Mouse (Mus musculus) cerebellum, adult (tissue): ENCODE data around the gene Sept6.
A peak's percentile ranks its signal among the peaks of the same experiment; 100 is the strongest.
"Not testable (repeated sequence)": the region's sequence is repeated elsewhere in the genome, so short reads cannot be mapped to it uniquely, and the experiment has no call there.

Experiments used
- ATAC-seq: cut with Nextera tagmentation; 2 replicates; pipeline ENCODE4 v1.9.2; 2017; ENCODE audit warnings: mild to moderate bottlenecking, moderate library complexity, mixed read lengths; ENCODE audit not compliant: insufficient number of reproducible peaks, low FRiP score, low TSS enrichment

Gene Sept6

DNA sequence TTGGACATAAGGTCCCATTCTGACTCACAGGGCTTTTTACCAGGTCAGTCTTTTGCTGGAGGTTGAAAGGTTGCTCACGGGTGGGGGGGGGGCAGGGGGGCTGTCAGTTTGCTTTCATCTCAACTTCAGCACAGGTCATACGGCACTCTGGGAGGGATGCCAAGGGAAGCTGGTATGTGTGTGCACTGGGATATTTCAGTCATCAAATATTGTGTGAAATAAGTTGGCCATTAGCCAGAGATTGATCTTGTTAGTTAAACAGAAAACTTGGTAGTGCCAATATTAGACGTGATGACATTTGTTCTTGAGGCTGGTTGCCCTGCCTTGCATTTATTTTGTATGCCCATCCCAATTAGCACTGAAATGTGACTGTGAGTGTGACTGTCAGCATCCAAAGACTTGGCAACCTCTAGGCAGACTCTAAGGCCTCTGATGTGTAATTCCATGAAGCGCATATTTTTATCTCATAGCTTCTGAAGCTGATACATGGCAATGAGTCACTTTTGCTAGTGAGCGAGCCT, 18.6 kb downstream of the Sept6 start:
- ATAC-seq: no peak

GRCm38 (mm10) chrX:36971156-36971555, 20.4 kb downstream of the Sept6 start:
- ATAC-seq: no peak

GRCm38 (mm10) chrX:36969501-36969900, 22.1 kb downstream of the Sept6 start:
- ATAC-seq: no peak

- no peak for ATAC-seq
Observed at GRCm38 (mm10) chrX:36956674-36957073, 34.9 kb downstream of the Sept6 start.

DNA sequence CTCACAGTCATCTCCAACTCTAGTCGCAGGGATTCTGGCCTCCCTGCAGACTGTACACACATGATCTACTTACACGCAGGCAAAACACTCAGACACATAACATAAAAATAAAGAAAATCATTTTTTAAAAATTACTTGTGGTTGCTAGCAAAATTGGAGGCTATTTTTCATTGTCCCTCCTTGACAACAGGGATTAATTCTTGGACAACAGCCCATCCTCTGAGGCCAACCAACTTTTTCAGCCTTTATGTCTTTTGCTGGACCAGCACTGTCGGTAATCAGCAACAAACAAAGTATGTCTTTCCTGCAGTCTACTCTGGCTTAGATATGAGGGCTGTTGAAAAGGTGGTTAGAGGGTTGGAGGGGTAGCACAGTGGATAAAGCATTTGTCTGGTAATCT, 50.5 kb downstream of the Sept6 start:
- no peak for ATAC-seq

GRCm38 (mm10) chrX:36939806-36940413, 51.7 kb downstream of the Sept6 start:
- ATAC-seq: peak; percentile 36; the same call in 1 of the 2 replicates

GRCm38 (mm10) chrX:36935326-36935966, 56.1 kb downstream of the Sept6 start:
- ATAC-seq: no peak

DNA sequence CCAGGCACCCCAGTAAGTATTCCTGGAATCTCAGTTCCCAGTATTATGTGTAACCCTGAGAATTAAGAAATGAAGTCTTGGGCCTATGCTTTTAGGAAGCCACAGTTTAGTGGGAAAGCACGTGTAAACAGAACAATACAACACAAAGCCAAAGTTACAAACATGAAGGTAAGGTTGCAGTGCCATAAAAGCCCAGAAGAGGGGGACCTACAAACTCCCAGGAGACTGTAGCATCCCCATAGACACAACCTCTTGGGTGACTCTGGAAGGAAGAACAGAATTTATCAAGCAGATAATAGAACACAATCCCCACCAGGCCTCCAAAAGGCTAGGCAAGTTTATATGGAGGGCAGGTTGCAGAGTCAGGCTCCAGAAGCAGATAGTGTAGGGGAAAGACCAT, 61.0 kb downstream of the Sept6 start:
- no peak for ATAC-seq

DNA sequence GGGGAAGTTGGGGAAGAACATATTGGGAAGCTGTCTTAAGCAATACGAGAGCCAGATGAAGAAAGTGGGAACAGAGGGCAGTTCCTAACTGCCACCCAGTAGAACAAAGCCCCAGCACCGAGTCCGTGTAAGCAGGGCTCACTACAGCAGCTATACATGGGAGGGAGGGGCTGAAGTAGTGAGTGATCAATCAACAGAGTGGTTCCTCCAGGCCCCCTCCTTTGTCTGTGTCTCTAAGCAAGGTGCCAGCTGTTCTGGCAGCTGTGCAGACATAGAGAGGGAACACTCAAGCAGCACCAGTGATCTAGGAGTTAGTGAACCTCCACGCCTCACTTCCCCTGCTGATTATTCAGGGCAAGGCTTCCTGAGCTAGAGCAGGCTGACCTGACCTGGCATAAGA, 61.9 kb downstream of the Sept6 start:
- ATAC-seq: no peak

DNA sequence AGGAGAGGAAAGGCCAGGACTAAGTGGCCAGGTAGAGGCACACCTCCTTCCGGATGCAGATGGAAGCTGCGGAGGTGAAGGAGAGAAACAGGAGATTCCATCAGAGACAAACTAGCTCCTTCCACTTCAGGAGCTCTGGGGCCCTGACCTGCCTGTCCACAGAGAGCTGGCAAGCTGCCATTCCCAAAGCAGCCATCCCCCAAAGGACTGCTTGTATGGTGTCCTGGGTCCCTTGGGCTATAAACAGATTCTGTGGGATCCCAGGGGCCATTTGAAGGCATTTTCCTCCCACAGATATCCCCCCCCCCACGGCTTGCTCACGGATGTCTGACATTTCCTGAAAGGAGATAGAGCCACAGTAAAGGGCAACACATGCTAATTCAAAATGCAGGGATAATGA, 62.8 kb downstream of the Sept6 start:
- ATAC-seq: no peak

DNA sequence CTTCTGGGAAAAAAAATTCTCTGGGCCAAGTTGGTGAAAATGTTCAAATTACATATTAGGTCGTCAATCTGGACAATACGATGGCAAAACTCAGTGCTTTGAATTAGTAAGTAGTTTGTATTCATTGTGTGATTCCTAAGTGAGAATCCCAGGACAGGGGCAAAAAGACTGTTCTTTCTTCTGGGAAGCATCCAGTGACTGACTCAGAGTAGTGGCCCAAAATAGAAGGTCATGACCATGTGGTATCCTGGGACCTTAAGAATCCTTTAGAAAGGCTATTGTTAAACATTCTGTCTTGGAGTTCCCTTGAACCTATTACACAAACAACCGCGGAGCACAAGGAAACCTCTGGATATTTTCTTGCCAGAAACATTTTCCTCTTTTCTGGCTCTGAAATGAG, 70.2 kb downstream of the Sept6 start:
- no peak for ATAC-seq

- ATAC-seq: no peak
Observed at GRCm38 (mm10) chrX:36917749-36918148, 73.8 kb downstream of the Sept6 start.

DNA sequence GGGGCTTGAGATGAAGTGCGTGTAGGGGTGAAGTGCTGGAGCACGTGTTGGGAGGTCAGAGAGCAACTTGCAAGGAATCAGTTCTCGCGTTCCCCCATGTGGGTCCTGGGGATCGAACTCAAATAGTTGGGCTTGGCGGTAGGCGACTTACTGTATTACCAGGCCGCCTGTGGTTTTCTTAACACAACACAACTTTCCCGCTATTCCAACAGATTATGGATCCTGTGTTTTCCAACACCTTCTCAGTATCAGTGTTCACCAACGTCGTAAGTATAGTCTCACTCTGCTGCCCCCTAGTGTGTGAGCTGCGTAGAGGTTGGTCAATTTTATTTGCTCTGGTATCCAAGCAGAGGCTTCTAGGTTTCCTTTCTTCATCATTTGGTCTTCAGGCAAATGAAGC, 80.3 kb downstream of the Sept6 start:
- no peak for ATAC-seq

DNA sequence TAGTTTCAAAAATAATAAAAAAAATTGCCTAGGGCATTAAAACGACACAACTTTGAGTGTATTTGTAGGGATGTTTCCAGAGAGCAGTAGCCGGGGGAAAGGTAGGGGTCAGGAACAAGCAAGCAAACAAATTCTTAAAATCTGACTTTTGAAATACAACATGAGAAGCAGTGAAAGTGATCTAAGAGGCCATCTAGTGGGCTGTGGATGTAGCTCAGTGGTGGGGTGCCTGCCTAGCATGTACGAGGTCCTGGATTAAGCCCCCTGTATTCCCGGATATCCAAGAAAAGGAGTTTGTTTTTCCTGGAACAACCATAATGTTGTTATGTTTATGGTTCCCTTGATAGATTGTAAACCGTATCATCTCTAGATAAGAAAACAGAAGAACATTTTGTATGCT, 85.1 kb downstream of the Sept6 start:
- no peak for ATAC-seq

DNA sequence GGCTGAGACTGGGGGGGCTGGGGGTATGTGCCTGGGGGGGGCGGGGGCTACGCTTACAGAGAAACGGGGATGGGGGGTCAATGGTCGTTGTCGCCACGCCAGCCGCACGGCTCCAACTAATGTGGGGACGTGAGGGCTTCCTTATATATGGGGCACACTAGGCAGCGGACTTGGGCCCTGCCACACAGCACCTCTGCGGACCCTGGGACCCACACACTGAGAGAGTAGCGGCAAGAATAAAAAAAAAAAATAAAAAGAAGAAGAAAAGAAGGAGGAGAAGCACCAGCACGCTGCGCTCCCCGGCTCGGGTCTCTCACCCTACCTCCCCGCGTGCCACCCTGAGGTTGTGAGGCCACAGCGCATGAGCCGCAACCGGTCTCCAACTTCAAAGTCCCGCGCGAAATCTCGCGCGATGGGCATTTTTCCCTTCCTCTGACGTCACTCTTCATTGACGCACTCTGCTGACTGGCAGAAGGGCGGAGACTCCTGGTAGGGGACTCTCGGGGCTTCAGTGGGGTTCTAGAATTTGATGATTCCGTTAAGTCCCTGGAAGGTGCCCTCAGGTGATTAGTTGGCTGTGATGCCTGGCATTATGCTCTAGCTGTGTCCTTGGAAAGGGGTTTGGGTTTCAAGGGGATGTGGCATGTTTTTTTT, 88.4 kb downstream of the Sept6 start:
- peak; percentile 93 for ATAC-seq

DNA sequence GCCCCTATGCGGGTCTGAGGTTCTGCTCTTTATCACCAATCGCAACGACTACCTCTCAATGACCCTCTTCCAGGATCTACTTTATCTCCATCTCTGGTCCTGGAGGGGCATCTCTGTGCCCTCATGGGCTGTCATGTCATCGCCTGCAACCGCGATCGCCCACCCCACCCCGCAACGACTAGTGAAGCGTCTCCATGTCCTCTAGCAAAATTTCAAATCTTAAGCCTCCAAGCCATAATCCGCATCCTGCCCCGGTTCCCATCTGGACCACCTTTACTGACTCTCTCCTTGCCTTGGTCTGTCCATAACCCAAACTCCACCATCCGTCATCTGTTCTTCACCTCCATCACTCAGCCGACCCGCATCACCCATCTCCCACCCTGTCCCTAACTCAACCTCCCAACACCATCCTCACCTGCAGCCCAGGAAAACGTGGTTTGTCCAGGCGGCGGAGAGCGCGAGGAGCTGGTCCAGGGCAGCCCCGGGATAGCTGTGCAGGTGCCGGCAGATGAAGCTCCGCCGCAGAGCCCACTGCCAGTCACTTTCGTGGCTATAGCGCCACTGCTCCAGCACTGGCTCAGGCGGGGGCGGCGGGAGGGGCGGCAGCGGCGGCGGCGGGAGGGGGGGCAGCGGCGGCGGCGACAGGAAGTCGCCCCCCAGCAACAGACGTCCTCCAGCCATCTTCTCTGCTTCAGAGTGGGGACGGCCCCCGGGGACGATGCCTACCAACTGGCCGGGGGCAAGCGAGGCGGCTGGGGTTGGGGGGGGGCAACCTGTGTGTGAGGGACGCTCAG, 89.1 kb downstream of the Sept6 start, which contains the start of gene Nkrf:
Gene Nkrf (minus strand): TSS at position 579 of the 794 bp plus-strand sequence.
- peak; percentile 70; the same call in 1 of the 2 replicates for ATAC-seq

DNA sequence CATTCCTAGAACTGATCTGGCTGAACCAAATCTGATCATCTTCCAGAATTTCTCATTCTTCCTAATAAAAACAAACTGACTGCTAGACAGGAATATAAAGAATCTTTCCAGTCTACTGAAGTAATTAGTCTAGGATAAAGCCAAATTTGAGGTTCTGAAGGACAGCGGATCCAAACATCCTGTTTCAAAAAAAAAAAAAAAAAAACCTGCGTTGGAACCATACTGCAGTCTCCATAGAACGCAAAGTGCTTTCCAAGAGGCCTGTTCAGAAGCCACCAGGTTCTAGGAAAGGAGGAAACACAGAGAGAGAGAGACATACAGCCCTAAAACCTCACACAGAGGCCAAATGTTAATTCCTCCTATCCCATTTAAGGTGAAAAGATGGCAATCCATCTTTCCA, 89.9 kb downstream of the Sept6 start:
- no peak for ATAC-seq

DNA sequence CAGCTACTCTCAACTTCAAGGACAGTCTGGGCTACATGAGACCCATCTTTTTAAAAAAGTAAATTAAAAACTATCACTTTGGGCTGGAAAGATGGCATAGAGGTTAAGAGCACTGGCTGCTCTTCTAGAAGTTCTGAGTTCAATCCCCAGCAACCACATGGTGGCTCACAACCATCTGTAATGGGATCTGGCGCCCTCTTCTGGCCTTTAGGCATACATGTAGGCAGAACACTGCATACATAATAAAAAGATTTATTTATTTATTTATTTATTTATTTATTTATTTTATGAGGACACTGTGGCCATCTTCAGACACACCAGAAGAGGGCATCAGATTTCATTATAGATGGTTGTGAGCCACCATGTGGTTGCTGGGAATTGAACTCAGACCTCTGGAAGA, 92.7 kb downstream of the Sept6 start:
- ATAC-seq: not testable (repeated sequence)

- no peak for ATAC-seq
Observed at GRCm38 (mm10) chrX:36884719-36885118, 106.9 kb downstream of the Sept6 start.

DNA sequence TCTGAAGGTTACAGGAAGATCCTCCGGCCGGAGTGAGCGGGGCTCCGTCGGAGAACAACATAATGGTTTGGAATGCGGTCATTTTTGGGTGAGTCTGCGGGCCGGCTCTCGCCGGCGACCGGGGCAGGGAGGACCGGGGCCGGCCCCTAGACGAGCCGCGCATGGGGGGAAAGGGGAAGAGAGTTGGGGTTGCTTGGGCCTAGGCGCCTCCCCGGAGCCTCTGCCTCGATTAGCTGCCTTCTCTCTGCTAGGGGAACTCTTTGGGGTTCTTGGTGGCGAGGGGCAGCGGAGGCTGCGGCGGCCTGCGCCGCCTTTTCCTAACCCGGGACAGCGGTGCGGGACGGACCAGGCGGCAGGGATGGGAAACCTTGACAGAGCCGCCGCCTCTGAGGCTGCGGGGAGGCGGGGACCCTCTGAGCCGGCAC, 116.9 kb downstream of the Sept6 start:
- peak; percentile 40; the same call in 1 of the 2 replicates for ATAC-seq
